Mouse (Mus musculus) G1E (cell line): Measurements from ENCODE around the gene Nfu1. TPM values are rescaled to one million over a fixed set of nuclear protein-coding genes. Genes with fewer than 3 reads are reported as not detected.

Experiments used
- ATAC-seq: 2 replicates; pipeline ENCODE4 v1.8.0; 2016; ENCODE audit warnings: mild to moderate bottlenecking; ENCODE audit not compliant: insufficient number of reproducible peaks, poor library complexity, low FRiP score, severe bottlenecking; ENCODE audit errors: extremely low read depth
- DNase-seq: peaks from one replicate; pipeline ENCODE4 v3.0.0; 2012; ENCODE audit warnings: low spot score
- H3K27me3 ChIP-seq: 2 replicates; pipeline ENCODE4 v1.6.1; 2012; ENCODE audit warnings: mild to moderate bottlenecking, low read length, inconsistent platforms; ENCODE audit not compliant: insufficient read depth
- H3K36me3 ChIP-seq: replicated peaks from 2 replicates; pipeline ENCODE3; 2012; ENCODE audit warnings: mild to moderate bottlenecking, inconsistent platforms
- H3K4me1 ChIP-seq: 2 replicates; pipeline ENCODE4 v1.6.1; 2012; ENCODE audit warnings: low read depth, low read length, inconsistent platforms, mixed read lengths; ENCODE audit not compliant: insufficient read depth
- H3K4me3 ChIP-seq: 2 replicates; pipeline ENCODE4 v1.5.1; 2012; ENCODE audit warnings: low read depth, mild to moderate bottlenecking, inconsistent platforms, low read length, moderate library complexity, mixed read lengths
- H3K9me3 ChIP-seq: replicated peaks from 2 replicates; pipeline ENCODE4 v1.6.1; 2012; ENCODE audit warnings: inconsistent platforms
- CTCF ChIP-seq: IDR thresholded peaks from 2 replicates; pipeline ENCODE4 v1.5.1; 2012; ENCODE audit warnings: low read depth, low read length, inconsistent platforms, mixed read lengths
- GATA1 ChIP-seq: IDR thresholded peaks from 2 replicates; pipeline ENCODE4 v1.6.1; 2012; ENCODE audit warnings: borderline replicate concordance, low read length, inconsistent platforms, mixed read lengths
- GATA2 ChIP-seq: IDR thresholded peaks from 2 replicates; pipeline ENCODE4 v1.6.1; 2012; ENCODE audit warnings: low read depth, low read length, inconsistent platforms, borderline replicate concordance
- POLR2AphosphoS5 ChIP-seq: IDR thresholded peaks from 2 replicates; pipeline ENCODE4 v1.6.1; 2012; ENCODE audit warnings: low read depth, low read length, inconsistent platforms; ENCODE audit not compliant: insufficient replicate concordance
- TAL1 ChIP-seq: conservative IDR thresholded peaks from 2 replicates; pipeline ENCODE4 v1.6.1; 2012; ENCODE audit warnings: low read depth, low read length, inconsistent platforms, mixed read lengths
- polyA plus RNA-seq: library from polyadenylated mRNA; stranded (reverse); fragments of >175 nt; gene quantifications from 2 replicates; pipeline ENCODE4 v1.2.3, GENCODE M21; 2012
- total RNA-seq, 2 experiments: library from RNA; stranded (forward) in 1 of 2; stranded (reverse) in 1 of 2; fragments of 200-1000 nt in 1 of 2; fragments of >200 nt in 1 of 2; fragmentation: Nextera tagmentation in 1 of 2; gene quantifications; 2 replicates each; pipeline ENCODE4 v1.2.3; 2014 to 2017

Gene Nfu1
- total and polyA plus RNA-seq, 3 experiments: 97.1 to 126 (median 123) TPM

DNA sequence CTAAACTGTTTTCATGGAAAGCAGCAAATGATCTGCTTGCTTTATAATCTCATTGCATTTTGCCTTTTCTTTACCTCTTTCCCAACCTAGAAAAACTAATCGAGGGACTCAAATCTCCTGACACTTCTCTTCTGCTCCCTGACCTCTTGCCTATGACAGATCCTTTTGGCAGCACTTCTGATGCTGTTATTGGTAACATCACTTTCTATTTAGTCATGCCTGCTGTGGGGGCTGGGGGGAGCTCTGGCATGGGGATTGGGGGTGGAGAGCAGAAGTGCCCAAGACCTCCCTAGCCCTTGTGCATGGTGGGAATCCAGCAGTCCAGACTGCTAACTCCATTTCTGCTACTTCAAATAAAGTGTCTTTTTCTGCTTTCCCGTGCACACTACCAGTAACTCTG, 27.8 kb upstream of the Nfu1 start:
- peaks cover 78% of the 10 kb centered on the region for H3K36me3 ChIP-seq
- H3K4me1 ChIP-seq: peaks cover 5% of the 10 kb centered on the region
- DNase-seq (no peak), ATAC-seq (no peak)
- H3K9me3 ChIP-seq: no peaks in the 10 kb centered on the region
- TF ChIP-seq GATA1 (no peak), TAL1 (no peak)
- no peak overlapping the region for H3K4me3 ChIP-seq
- H3K27me3 ChIP-seq: no peaks in the 10 kb centered on the region

DNA sequence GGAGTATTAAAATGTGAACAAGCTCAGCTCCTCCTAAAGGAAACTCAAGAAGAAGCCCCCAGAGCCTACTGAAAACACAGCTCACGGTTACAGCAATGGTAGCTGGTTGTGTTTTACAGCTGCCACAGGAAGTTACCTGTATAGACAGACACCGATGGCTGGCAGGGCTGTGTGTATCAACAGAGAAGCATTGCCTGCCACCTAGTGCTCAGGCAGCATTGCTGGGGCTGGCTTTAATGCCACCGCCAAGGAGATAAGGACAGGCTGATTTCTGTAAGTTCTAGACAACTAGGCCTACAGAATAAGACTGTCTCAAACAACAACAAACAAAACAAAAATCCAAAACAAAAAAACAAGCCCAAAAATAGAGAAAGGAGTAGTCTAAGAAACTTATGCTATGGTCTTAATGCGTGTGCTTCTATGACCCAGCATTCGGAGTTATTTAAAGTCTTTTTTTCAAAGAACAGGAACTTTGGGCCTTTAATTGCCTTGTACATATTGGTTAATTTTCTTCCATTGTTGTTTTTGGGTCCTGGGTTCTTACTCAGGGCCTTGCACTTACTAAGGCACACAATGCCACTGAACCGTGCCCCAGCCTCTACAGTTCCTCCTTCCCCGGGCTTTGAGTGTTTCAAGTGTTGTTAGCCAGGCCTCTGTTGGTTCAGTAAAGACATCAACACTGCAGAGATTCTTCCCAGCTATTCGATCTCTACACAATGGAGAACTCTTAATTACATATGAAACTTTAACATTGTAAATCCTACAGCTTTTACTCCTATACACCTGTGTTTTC, 23.5 kb upstream of the Nfu1 start:
- no peak for TF ChIP-seq GATA2
- TF ChIP-seq CTCF: no peak
- TF ChIP-seq TAL1: no peak
- no peak for TF ChIP-seq POLR2AphosphoS5
- no peak for TF ChIP-seq GATA1
- H3K36me3 ChIP-seq: peaks cover 81% of the 10 kb centered on the region
- no peaks in the 10 kb centered on the region for H3K4me1 ChIP-seq
- no peaks in the 10 kb centered on the region for H3K9me3 ChIP-seq
- no peak overlapping the region for H3K4me3 ChIP-seq
- no peak for ATAC-seq
- DNase-seq: no peak
- H3K27me3 ChIP-seq: no peaks in the 10 kb centered on the region

DNA sequence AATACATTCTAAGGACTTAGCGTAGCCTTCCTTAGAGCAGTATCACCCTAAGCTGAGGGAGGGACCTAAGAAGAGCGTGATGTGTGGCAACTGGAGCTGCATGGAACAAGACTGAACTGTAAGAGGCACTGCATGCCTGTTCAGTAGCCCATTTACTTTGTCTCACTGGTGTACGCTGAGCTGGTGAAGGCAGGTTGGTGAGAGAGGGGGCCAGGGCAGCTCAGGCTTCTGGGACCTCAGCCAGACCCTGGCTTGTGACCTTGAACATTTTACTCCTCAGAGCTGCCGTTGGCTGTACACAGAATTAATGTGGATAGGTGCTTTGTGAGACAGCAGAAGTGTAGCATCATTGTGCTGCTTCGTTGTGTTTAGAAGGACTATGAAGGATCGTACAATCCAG, 19.5 kb upstream of the Nfu1 start:
- TF ChIP-seq TAL1 (no peak), POLR2AphosphoS5 (no peak), CTCF (no peak), GATA1 (no peak)
- no peaks in the 10 kb centered on the region for H3K9me3 ChIP-seq
- DNase-seq: no peak
- no peak overlapping the region for H3K4me3 ChIP-seq
- no peak for ATAC-seq
- peaks cover 75% of the 10 kb centered on the region for H3K36me3 ChIP-seq
- H3K4me1 ChIP-seq: no peaks in the 10 kb centered on the region
- H3K27me3 ChIP-seq: no peaks in the 10 kb centered on the region

DNA sequence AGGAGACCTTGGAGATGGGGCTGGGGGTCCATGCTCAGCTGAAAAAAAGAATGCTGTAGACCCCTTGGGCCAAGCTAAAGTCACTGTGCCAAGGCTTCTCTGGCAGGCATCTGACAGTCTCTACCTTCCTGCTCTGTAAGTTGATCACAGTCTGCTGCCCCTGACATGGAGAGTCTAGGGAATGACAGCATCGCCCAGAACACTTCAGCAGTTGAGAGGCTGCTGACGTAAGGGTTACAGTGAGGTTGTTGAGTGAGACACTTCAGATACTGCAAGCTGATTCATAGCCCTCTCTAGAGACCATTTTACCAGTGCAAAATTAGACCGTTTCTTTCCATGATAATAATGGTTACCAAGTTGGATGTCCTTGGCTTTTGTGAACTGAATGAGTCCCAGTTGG, 18.0 kb upstream of the Nfu1 start:
- Histone ChIP-seq H3K27me3 (no peaks in the 10 kb centered on the region), H3K36me3 (peaks cover 77% of the 10 kb centered on the region), H3K4me1 (no peaks in the 10 kb centered on the region), H3K9me3 (no peaks in the 10 kb centered on the region), H3K4me3 (no peak overlapping the region)
- DNase-seq (no peak), ATAC-seq (no peak)
- TF ChIP-seq GATA1: no peak
- no peak for TF ChIP-seq CTCF
- TF ChIP-seq GATA2: no peak

DNA sequence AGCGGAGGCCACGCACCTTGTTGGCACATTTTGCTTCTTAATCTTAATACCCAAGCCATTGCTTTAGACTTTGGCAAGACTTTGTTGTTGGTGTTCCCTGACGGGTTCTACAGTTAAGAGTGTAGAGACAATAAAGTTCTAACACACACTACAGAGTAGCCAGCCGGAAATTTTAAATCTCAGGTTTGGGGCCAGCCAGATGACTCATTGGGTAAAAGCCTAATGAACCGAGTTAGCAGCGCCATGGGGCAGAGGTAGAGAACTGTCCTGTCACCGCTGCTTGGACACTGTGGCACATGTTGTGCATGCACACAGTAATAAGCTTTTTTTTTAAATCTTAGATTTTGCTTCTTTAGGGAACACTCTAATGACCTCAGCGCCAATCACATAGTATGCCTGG, 16.7 kb upstream of the Nfu1 start:
- no peaks in the 10 kb centered on the region for H3K27me3 ChIP-seq
- no peak overlapping the region for H3K4me3 ChIP-seq
- DNase-seq (no peak), ATAC-seq (no peak)
- no peak for TF ChIP-seq POLR2AphosphoS5
- TF ChIP-seq GATA1: no peak
- TF ChIP-seq CTCF: no peak
- no peak for TF ChIP-seq GATA2
- no peaks in the 10 kb centered on the region for H3K9me3 ChIP-seq
- H3K36me3 ChIP-seq: peaks cover 80% of the 10 kb centered on the region
- H3K4me1 ChIP-seq: no peaks in the 10 kb centered on the region

DNA sequence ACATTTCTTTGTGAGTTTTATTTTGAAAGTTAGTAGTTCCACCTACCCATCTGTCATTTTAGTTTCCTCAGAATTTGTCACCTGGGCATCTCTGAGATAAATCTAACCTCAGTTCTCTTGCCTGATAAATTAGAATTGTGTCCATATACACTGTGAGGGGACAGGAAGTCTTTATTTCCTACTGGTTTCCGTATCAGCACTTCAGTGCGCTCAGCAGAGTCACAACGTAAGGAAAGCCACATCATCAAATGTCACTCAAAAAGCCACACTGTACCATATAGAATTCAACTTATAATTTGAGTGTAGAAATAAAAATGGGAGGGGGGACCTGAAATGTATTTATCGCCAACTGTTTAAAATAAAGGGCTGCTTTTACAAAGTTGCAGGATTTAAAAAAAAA, 14.8 kb upstream of the Nfu1 start:
- H3K4me1 ChIP-seq: no peaks in the 10 kb centered on the region
- H3K9me3 ChIP-seq: no peaks in the 10 kb centered on the region
- no peak for DNase-seq
- TF ChIP-seq GATA1: no peak
- TF ChIP-seq TAL1: no peak
- no peak for TF ChIP-seq CTCF
- TF ChIP-seq POLR2AphosphoS5: no peak
- TF ChIP-seq GATA2: no peak
- no peaks in the 10 kb centered on the region for H3K27me3 ChIP-seq
- peaks cover 82% of the 10 kb centered on the region for H3K36me3 ChIP-seq
- ATAC-seq: no peak
- no peak overlapping the region for H3K4me3 ChIP-seq

DNA sequence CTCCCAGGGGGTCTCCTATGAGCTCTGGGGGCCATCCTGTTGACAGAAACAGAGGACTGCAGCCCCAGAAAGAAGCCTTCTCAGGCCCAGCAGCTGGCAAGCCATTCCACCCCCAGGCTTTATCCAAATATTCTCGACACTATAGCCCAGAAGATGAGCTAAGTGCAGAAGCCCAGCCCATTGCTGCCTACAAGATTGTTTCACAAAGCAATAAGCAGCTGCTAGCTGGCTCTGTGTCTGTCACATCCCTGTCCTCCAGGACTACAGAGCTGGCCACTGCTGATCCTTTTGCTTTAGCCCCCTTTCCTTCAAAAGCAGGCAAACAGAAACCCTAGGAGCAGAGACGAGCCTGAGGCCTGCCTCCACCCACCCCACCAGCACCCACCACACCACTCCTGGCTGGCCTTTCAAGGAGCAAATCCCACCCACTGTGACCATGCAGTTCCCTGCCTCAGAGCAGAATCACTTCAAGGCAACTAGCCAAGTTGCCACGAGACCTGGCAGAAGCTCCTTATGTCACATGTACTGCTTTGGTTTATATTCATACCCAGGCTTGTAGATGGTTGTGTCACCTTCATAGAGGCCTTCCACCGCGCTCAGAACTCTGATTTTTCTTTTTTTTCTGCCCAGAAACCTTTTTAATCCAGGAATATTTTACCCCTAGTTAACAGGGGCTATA, 12.3 kb upstream of the Nfu1 start:
- peaks cover 81% of the 10 kb centered on the region for H3K36me3 ChIP-seq
- H3K4me3 ChIP-seq: no peak overlapping the region
- no peak for DNase-seq
- no peak for ATAC-seq
- H3K9me3 ChIP-seq: no peaks in the 10 kb centered on the region
- TF ChIP-seq GATA1: no peak
- TF ChIP-seq POLR2AphosphoS5: no peak
- TF ChIP-seq CTCF: no peak
- no peak for TF ChIP-seq TAL1
- no peak for TF ChIP-seq GATA2
- no peaks in the 10 kb centered on the region for H3K4me1 ChIP-seq
- H3K27me3 ChIP-seq: no peaks in the 10 kb centered on the region
